Mouse (Mus musculus): ENCODE results near the gene Mettl7a1.
"Not testable (repeated sequence)": the region's sequence is repeated elsewhere in the genome, so short reads cannot be mapped to it uniquely, and the experiment has no call there.

DNA sequence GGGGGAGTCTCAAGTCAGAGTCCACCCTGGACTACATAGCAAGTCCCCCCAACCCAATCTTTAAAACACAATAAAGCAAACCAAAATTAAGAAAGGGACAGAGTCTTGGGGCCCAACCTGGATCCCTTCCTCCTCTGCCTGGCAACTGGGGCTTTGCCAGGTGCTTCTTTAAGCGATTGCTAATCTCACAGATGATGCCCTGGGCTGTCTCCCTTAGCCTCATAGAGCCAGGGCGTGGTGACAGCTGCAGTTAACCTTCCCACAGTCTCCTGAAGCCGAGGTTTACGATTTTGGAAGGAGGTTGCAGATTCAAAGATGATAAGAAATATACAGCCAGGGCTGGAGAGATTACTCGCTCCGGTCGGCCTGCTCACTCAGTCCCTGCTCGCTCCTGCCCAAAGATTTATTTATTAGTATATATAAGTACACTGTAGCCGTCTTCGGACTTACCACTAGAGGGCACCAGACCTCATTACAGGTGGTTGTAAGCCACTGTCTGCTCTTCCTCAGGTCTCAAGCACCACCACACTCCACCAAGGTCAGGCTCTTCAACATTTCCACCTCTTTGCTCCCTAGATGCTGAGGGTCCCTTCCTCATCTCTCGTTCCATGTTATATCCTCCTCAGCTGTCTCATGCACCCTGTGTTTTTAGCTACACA lies 3.6 kb downstream of the Mettl7a1 start:
- TF ChIP-seq CTCF (IDR thresholded peaks at IDR 0.05; ENCODE audit: control insufficient read depth, insufficient read depth, low read length) = peak; percentile 34
- TF ChIP-seq POLR2A (IDR thresholded peaks at IDR 0.05; ENCODE audit: borderline replicate concordance, control insufficient read depth, low read depth, low read length) = not testable (repeated sequence)
